Mouse (Mus musculus): ENCODE data around the gene Fkbp6. TPM values are rescaled to one million over a fixed set of nuclear protein-coding genes. Genes with fewer than 3 reads are reported as not detected.
A peak's percentile ranks its signal among the peaks of the same experiment; 100 is the strongest.
"Not testable (repeated sequence)": the region's sequence is repeated elsewhere in the genome, so short reads cannot be mapped to it uniquely, and the experiment has no call there.

Gene Fkbp6
- polyA plus RNA-seq, 1 experiment from 2014 or later: 0.26 TPM

DNA sequence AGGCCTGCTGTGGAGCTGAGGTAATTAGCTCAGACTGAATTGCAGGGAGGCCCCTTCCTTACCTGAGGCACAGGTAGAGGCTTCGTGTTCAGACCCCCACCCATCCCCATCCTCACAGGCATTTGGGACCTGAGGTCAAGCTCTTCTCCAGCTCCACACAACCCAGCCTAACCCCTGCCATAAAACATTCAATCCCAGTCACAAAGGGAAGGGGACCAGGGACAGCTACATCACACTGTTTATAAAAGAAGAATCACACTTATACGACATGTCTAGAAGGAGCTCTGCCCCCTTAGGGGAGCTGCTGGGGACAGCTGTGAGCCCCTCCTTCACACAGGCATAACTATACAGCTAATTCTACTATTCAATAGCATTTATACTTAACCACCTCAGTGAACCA, 26.5 kb upstream of the Fkbp6 start:
- Histone ChIP-seq H3K4me3 (ENCODE audit: low read depth, low read length) (no peak overlapping the region), H3K4me2 (replicated peaks; ENCODE audit: low read depth, low read length) (no peak overlapping the region), H3K27ac (ENCODE audit: low read depth, low read length) (no peak overlapping the region), H3K36me3 (ENCODE audit: control insufficient read depth, insufficient read depth, low read length) (peaks cover 21% of the 10 kb centered on the region; the same call in 1 of the 2 replicates), H3K27me3 (ENCODE audit: control insufficient read depth, insufficient read depth, low read length) (no peaks in the 10 kb centered on the region), H3K9ac (ENCODE audit: low read depth, low read length) (no peak overlapping the region), H3K4me1 (replicated peaks; ENCODE audit: control insufficient read depth, insufficient read depth, low read length) (no peaks in the 10 kb centered on the region), H3K9me3 (ENCODE audit: control insufficient read depth, low read length) (no peaks in the 10 kb centered on the region)
- DNase-seq (ENCODE audit: low spot score) (no peak), ATAC-seq (ENCODE audit: low FRiP score) (no peak)
- whole genome bisulfite sequencing: 68% methylated on average over 2 of the region's 2 CpGs

DNA sequence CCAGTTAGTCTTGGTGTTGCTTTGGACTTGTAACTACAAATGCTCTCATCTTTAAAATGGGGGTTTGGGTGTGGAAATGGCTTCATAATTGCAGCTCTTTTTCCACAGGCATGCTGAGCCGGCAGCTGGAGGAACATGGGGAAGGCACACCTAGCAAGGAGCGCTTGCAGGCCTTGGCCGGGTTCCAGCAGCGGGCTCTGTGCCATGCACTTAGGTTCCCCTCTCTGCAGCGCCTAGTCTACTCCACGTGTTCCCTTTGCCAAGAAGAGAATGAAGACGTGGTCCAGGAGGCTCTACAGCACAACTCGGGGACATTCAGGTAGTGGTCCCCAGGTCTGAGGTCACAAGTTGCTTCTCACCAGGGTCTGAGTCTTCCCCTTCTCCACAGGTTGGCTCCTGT, 25.3 kb upstream of the Fkbp6 start:
- no peak overlapping the region for H3K4me2 ChIP-seq (replicated peaks; ENCODE audit: low read depth, low read length)
- no peak overlapping the region for H3K27ac ChIP-seq (ENCODE audit: low read depth, low read length)
- ATAC-seq (ENCODE audit: low FRiP score): no peak
- no peaks in the 10 kb centered on the region for H3K27me3 ChIP-seq (ENCODE audit: control insufficient read depth, insufficient read depth, low read length)
- no peak overlapping the region for H3K9ac ChIP-seq (ENCODE audit: low read depth, low read length)
- no peak overlapping the region for H3K4me3 ChIP-seq (ENCODE audit: low read depth, low read length)
- WGBS: 92% methylated on average over 8 of the region's 8 CpGs
- DNase-seq (ENCODE audit: low spot score): no peak
- peaks cover 5% of the 10 kb centered on the region; the same call in 1 of the 2 replicates for H3K4me1 ChIP-seq (replicated peaks; ENCODE audit: control insufficient read depth, insufficient read depth, low read length)
- no peaks in the 10 kb centered on the region for H3K9me3 ChIP-seq (ENCODE audit: control insufficient read depth, low read length)
- H3K36me3 ChIP-seq (ENCODE audit: control insufficient read depth, insufficient read depth, low read length): peaks cover 12% of the 10 kb centered on the region; the same call in 1 of the 2 replicates

DNA sequence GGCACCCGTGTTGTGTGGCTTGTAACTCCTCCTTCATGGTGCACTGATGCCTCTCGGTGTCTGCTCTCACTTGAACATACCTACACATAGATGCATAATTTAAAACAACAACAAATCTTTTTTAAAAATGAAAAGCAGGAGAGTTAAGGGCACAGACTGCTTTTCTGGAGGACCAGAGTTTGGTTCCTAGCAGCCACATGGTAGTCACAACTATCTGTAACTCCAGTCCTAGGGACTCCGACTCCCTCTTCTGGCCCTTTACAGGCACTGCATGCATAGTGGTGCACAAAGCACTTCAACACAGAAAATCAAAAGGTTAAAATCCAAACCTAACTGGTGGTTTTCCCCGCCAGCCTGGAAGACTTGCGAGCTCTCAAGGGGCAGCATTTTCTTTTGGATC, 23.8 kb upstream of the Fkbp6 start:
- Histone ChIP-seq H3K9ac (ENCODE audit: low read depth, low read length) (no peak overlapping the region), H3K36me3 (ENCODE audit: control insufficient read depth, insufficient read depth, low read length) (peaks cover 11% of the 10 kb centered on the region; the same call in 1 of the 2 replicates), H3K27me3 (ENCODE audit: control insufficient read depth, insufficient read depth, low read length) (no peaks in the 10 kb centered on the region), H3K4me2 (replicated peaks; ENCODE audit: low read depth, low read length) (no peak overlapping the region), H3K4me1 (replicated peaks; ENCODE audit: control insufficient read depth, insufficient read depth, low read length) (peaks cover 5% of the 10 kb centered on the region; the same call in 1 of the 2 replicates), H3K4me3 (ENCODE audit: low read depth, low read length) (no peak overlapping the region), H3K27ac (ENCODE audit: low read depth, low read length) (no peak overlapping the region), H3K9me3 (ENCODE audit: control insufficient read depth, low read length) (no peaks in the 10 kb centered on the region)
- 95% methylated on average over 5 of the region's 5 CpGs for WGBS
- DNase-seq (ENCODE audit: low spot score): no peak
- ATAC-seq (ENCODE audit: low FRiP score): no peak

DNA sequence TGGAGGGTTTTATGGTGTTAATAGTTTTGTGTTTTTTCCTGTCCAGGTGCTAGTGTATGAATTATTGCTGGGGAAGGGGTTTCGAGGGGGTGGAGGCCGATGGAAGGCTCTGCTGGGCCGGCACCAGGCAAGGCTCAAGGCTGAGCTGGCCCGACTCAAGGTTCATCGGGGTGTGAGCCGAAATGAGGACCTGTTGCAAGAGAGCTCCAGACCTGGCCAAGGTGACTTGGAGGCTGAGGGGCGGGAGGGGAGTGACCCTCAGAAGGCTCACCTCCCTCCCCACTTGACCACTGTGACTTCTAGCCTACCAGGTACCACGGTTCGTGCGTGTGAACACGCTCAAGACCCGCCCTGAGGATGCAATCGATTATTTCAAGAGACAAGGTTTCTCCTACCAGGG, 21.4 kb upstream of the Fkbp6 start:
- Histone ChIP-seq H3K27ac (ENCODE audit: low read depth, low read length) (no peak overlapping the region), H3K9me3 (ENCODE audit: control insufficient read depth, low read length) (no peaks in the 10 kb centered on the region), H3K4me2 (replicated peaks; ENCODE audit: low read depth, low read length) (no peak overlapping the region), H3K9ac (ENCODE audit: low read depth, low read length) (no peak overlapping the region), H3K36me3 (ENCODE audit: control insufficient read depth, insufficient read depth, low read length) (peaks cover 9% of the 10 kb centered on the region; the same call in 1 of the 2 replicates), H3K4me3 (ENCODE audit: low read depth, low read length) (no peak overlapping the region), H3K27me3 (ENCODE audit: control insufficient read depth, insufficient read depth, low read length) (no peaks in the 10 kb centered on the region), H3K4me1 (replicated peaks; ENCODE audit: control insufficient read depth, insufficient read depth, low read length) (peaks cover 5% of the 10 kb centered on the region; the same call in 1 of the 2 replicates)
- ATAC-seq (ENCODE audit: low FRiP score) (no peak), DNase-seq (ENCODE audit: low spot score) (no peak)
- WGBS: 95% methylated on average over 13 of the region's 13 CpGs

DNA sequence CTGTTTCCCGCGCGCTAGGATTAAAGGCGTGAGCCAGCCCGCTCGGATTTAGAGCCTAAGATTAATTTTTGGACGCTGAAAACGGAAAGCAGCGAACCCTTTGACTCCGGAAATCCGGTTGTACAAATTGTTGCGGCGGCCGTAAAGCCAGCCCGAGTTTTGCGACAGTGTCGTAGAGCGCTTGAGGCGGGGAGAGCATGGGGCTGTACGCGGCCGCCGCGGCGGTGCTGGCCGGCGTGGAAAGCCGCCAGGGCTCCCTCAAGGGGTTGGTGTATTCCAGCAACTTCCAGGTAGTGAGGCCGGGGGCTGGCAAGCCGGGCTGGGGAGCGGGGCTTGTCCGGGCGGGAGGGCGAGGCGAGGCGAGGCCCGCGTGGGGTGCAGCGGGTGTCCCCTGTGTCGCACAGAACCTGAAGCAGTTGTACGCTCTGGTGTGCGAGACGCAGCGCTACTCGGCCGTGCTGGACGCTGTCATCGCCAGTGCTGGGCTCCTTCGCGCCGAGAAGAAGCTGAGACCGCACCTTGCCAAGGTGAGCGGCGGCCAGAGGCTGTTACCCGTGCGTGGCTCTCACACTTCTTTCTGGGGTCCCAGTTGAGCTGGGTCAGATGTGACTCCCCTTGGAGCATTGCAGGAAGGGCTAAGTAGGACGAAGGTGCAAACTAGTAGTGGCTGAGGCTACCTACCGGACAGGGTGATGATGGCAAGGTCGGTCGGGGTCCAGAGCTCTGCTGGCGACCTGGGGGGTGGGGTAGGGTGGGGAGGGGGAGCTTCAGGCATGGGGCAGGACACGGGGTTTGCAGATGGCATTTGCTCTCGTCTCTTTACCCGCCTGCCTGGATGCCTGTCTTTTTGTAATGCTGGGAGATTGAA, 20.2 kb upstream of the Fkbp6 start, which contains the start of gene Nsun5:
TSS of gene Nsun5 (plus strand) at position 167 of the 868 bp plus-strand sequence.
- under 1% methylated on average over 58 of the region's 64 CpGs for WGBS
- H3K4me2 ChIP-seq (replicated peaks; ENCODE audit: low read depth, low read length): peak within 1 kb of the TSS; percentile 79
- peak within 1 kb of the TSS; percentile 42; the same call in 1 of the 2 replicates for H3K27ac ChIP-seq (ENCODE audit: low read depth, low read length)
- peak within 1 kb of the TSS; percentile 91 for H3K4me3 ChIP-seq (ENCODE audit: low read depth, low read length)
- peaks cover 9% of the 10 kb centered on the region; the same call in 1 of the 2 replicates for H3K36me3 ChIP-seq (ENCODE audit: control insufficient read depth, insufficient read depth, low read length)
- ATAC-seq (ENCODE audit: low FRiP score) (peak; percentile 84), DNase-seq (ENCODE audit: low spot score) (peak; percentile 100)
- no peaks in the 10 kb centered on the region for H3K9me3 ChIP-seq (ENCODE audit: control insufficient read depth, low read length)
- peaks cover 5% of the 10 kb centered on the region; the same call in 1 of the 2 replicates for H3K4me1 ChIP-seq (replicated peaks; ENCODE audit: control insufficient read depth, insufficient read depth, low read length)
- H3K27me3 ChIP-seq (ENCODE audit: control insufficient read depth, insufficient read depth, low read length): no peaks in the 10 kb centered on the region
- peak within 1 kb of the TSS; percentile 83 for H3K9ac ChIP-seq (ENCODE audit: low read depth, low read length)

- Histone ChIP-seq H3K4me3 (ENCODE audit: low read depth, low read length) (peak overlapping the region; percentile 91), H3K4me2 (replicated peaks; ENCODE audit: low read depth, low read length) (peak overlapping the region; percentile 79), H3K9ac (ENCODE audit: low read depth, low read length) (peak overlapping the region; percentile 83)
- not testable (repeated sequence) for H3K27me3 ChIP-seq (ENCODE audit: control insufficient read depth, insufficient read depth, low read length); H3K9me3 ChIP-seq (ENCODE audit: control insufficient read depth, low read length); ATAC-seq (ENCODE audit: low FRiP score); H3K4me1 ChIP-seq (replicated peaks; ENCODE audit: control insufficient read depth, insufficient read depth, low read length); DNase-seq (ENCODE audit: low spot score); H3K36me3 ChIP-seq (ENCODE audit: control insufficient read depth, insufficient read depth, low read length); H3K27ac ChIP-seq (ENCODE audit: low read depth, low read length)
- 64% methylated on average over 9 of the region's 9 CpGs for WGBS
Measured at GRCm38 (mm10) chr5:135369196-135369595, 19.4 kb upstream of the Fkbp6 start.

DNA sequence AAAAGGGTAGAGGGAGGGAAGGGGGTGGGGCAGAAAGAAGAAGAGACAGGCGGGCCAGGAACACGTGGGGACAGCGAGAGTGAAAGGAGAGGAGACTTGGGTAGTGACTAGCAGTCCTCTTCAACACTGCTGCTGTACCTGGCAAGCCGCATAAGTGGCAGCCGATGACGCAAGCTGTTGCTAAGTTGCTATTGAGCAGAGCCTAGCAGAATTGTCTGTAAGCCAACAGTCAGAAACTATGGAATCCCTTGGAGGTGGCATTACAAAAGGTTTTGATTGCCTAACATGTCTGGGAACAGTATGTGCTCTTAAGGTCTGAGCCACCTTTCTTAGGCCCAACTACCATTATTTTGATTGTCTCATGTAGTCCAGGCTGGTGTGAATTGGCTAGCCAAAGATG, 18.5 kb upstream of the Fkbp6 start:
- WGBS: 79% methylated on average over 6 of the region's 6 CpGs
- H3K4me2 ChIP-seq (replicated peaks; ENCODE audit: low read depth, low read length): no peak overlapping the region

DNA sequence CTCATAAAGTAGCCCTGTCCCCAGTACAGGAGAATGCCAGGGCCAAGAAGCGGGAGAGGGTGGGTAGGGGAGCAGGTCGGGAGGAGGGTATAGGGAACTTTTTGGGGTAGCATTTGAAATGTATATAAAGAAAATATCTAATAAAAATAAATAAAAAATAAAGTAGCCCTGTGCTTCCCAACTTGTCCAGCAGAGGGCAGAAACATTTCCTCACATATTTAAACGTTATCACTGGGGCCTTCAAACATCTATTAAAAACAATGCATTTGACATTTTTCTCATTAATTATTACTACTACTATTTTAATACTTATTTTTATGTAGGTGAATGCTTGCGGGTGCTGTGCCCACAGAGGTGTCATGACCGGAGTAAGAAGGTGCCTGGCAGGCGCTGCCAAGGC, 18.0 kb upstream of the Fkbp6 start:
- 59% methylated on average over 6 of the region's 6 CpGs for WGBS
- Histone ChIP-seq H3K27ac (ENCODE audit: low read depth, low read length) (no peak overlapping the region), H3K4me3 (ENCODE audit: low read depth, low read length) (no peak overlapping the region), H3K9me3 (ENCODE audit: control insufficient read depth, low read length) (no peaks in the 10 kb centered on the region), H3K4me1 (replicated peaks; ENCODE audit: control insufficient read depth, insufficient read depth, low read length) (peaks cover 5% of the 10 kb centered on the region; the same call in 1 of the 2 replicates), H3K4me2 (replicated peaks; ENCODE audit: low read depth, low read length) (no peak overlapping the region), H3K27me3 (ENCODE audit: control insufficient read depth, insufficient read depth, low read length) (no peaks in the 10 kb centered on the region), H3K36me3 (ENCODE audit: control insufficient read depth, insufficient read depth, low read length) (no peaks in the 10 kb centered on the region), H3K9ac (ENCODE audit: low read depth, low read length) (no peak overlapping the region)
- ATAC-seq (ENCODE audit: low FRiP score): no peak
- DNase-seq (ENCODE audit: low spot score): peak; percentile 31

More for the DNA sequence above, 18.5 kb upstream of the Fkbp6 start:
- H3K9ac ChIP-seq (ENCODE audit: low read depth, low read length): no peak overlapping the region
- DNase-seq (ENCODE audit: low spot score): no peak
- no peak overlapping the region for H3K27ac ChIP-seq (ENCODE audit: low read depth, low read length)
- no peak overlapping the region for H3K4me3 ChIP-seq (ENCODE audit: low read depth, low read length)
- H3K36me3 ChIP-seq (ENCODE audit: control insufficient read depth, insufficient read depth, low read length): peaks cover under 1% of the 10 kb centered on the region; the same call in 1 of the 2 replicates
- peaks cover 5% of the 10 kb centered on the region; the same call in 1 of the 2 replicates for H3K4me1 ChIP-seq (replicated peaks; ENCODE audit: control insufficient read depth, insufficient read depth, low read length)
- ATAC-seq (ENCODE audit: low FRiP score): no peak
- no peaks in the 10 kb centered on the region for H3K27me3 ChIP-seq (ENCODE audit: control insufficient read depth, insufficient read depth, low read length)
- no peaks in the 10 kb centered on the region for H3K9me3 ChIP-seq (ENCODE audit: control insufficient read depth, low read length)

All from hindbrain, embryonic 11.5 days (tissue).